Mouse (Mus musculus): ENCODE results near the gene Jchain. TPM values are rescaled to one million over a fixed set of nuclear protein-coding genes. Genes with fewer than 3 reads are reported as not detected.
A peak's percentile ranks its signal among the peaks of the same experiment; 100 is the strongest.

The Jchain gene
- polyA plus RNA-seq, 1 experiment, result 79.5 TPM

DNA sequence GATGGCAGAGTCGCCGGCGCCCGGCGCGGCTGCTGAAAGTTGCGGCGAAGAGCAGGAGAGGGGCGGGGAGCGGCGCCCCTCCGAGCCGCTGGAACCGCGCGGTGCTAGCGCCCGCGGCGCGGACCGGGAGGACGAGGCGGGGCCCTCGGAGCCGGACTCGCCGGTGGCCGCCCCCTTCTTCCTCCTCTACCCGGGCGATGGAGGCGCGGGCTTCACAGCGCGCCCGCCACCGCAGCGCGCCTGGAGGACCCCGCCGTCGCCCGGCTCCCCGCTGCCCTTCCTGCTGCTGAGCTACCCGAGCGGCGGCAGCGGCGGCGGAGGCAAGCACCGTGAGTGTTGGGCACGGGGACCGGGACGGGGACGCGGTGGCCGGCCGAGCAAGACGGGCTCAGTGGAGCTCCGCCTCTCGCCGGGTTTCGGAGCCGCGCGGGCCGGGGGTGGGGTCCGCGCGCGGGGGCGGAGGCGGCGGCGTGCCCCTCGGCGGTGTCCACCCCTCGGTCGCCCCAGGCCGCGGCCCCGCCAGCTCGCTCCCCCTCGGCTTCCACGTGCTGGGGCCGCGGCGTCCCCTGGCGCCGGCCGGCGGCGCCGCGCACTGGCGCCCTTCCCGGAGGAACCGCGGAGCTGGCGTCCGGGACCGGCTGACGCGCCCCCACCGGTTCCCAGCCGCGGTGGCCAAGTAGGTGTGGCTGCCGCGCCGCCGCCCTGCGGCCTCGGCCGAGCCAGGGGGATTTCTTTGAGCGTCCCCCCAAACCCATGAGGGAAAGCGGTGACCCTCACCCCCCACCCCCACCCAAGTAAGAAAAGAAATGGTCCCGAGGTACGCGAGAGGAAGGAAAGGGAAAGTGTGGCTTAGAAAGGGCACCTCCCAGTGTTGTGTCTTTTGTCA, 37.7 kb upstream of the Jchain start:
- Histone ChIP-seq H3K27me3 (ENCODE audit: control insufficient read depth, insufficient read depth, low read length) (no peaks in the 10 kb centered on the region), H3K27ac (ENCODE audit: control insufficient read depth, insufficient read depth, low read length) (no peak overlapping the region; the same call in 1 of the 2 replicates), H3K36me3 (ENCODE audit: control insufficient read depth, insufficient read depth, low read length) (no peaks in the 10 kb centered on the region), H3K4me1 (replicated peaks; ENCODE audit: control insufficient read depth, insufficient read depth, low read length) (peaks cover 4% of the 10 kb centered on the region; the same call in 1 of the 2 replicates), H3K4me3 (ENCODE audit: control insufficient read depth, insufficient read depth, low read length) (peak overlapping the region; percentile 80)
- WGBS, result 1% methylated on average over 114 of the region's 119 CpGs
- peak; percentile 48 for DNase-seq
- no peak; the same call in 1 of the 2 replicates for TF ChIP-seq POLR2A (IDR thresholded peaks at IDR 0.05; ENCODE audit: control insufficient read depth, extremely low read depth, insufficient read depth, low read length, poor library complexity)
- TF ChIP-seq CTCF (IDR thresholded peaks at IDR 0.05; ENCODE audit: borderline replicate concordance, control insufficient read depth, extremely low read depth, insufficient read depth, low read length, poor library complexity), result no peak

DNA sequence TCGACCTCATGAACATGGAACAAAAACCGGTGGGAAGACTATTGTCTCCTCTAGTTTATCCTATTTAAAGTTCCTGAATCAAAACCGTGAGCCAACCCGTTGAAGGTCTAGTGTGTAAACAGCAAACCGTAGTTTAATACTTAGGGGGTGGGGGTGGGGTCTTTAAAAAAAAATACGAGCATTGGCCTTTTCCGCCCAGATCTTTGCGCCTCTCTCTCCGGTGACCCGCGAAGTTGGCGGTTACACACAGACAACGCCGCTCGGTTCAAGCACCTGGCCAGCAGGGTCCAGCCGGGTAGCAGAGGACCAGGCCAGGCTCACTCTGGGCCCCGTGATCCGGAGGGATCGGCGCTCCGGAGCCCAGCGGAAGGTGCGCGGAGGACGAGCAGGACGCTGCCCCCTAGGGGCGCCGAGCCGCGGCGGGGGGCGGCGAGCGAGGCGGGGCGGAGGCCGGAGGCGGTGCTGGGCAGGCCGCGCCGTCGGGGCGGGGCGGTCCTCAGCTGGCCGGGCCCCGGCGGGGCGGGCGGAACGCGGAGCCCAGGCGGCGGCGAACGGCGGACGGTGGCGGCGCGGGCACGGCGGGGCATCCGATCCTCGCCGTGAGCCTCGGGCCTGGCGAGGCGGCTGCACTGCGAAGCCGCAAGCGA, 36.9 kb upstream of the Jchain start, which contains the start of gene Rufy3:
Gene Rufy3 (plus strand): TSS at position 540 of the 647 bp plus-strand sequence.
- peaks cover 4% of the 10 kb centered on the region; the same call in 1 of the 2 replicates for H3K4me1 ChIP-seq (replicated peaks; ENCODE audit: control insufficient read depth, insufficient read depth, low read length)
- DNase-seq, result peak; percentile 85
- H3K36me3 ChIP-seq (ENCODE audit: control insufficient read depth, insufficient read depth, low read length), result no peaks in the 10 kb centered on the region
- peak within 1 kb of the TSS; percentile 23; the same call in 1 of the 2 replicates for H3K27ac ChIP-seq (ENCODE audit: control insufficient read depth, insufficient read depth, low read length)
- 3% methylated on average over 70 of the region's 71 CpGs for WGBS
- H3K27me3 ChIP-seq (ENCODE audit: control insufficient read depth, insufficient read depth, low read length), result no peaks in the 10 kb centered on the region
- 0 out of 2 replicates have a peak, but pooled peaks have one; percentile 23 for TF ChIP-seq POLR2A (IDR thresholded peaks at IDR 0.05; ENCODE audit: control insufficient read depth, extremely low read depth, insufficient read depth, low read length, poor library complexity)
- TF ChIP-seq CTCF (IDR thresholded peaks at IDR 0.05; ENCODE audit: borderline replicate concordance, control insufficient read depth, extremely low read depth, insufficient read depth, low read length, poor library complexity), result peak; percentile 82; the same call in 1 of the 2 replicates
- peak within 1 kb of the TSS; percentile 80 for H3K4me3 ChIP-seq (ENCODE audit: control insufficient read depth, insufficient read depth, low read length)

DNA sequence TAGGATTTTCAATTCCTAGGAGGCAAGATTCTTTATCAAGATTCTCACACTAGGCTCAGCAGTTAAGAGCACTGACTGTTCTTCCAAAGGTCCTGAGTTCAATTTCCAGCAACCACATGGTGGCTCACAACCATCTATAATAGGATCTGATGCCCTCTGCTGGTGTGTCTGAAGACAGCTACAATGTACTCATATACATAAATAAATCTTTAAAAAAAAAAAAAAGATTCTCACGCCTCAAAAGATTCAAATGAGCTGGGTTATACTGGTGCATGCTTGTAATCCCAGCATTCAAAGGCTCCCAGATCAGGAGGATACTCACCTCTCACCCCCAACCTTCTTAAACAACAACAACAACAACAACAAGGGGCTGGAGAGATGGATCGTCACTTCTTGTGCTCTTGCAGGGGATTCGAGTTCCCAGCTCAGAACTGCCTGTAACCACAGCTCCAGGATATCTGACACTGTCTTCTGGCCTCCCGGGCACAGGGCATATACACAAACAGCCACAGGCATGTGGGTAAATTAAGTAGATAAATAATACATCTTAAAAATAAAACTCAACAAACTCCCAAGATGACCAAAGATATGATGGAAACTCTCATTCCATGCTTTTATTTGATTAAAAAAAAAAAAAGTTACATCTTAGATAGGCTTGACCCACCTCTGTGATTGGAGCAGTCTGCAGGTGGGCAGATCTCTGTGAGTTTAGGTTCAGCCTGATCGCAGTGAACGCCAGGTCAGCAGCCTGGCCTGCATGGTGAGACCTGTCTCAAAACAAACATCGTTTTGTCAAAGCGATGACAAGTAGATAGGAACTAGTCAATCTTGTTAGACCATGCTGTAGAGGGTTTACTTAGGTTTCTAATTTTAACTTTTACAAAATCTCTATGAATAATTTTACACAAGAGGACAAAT, 35.4 kb upstream of the Jchain start:
- TF ChIP-seq POLR2A (IDR thresholded peaks at IDR 0.05; ENCODE audit: control insufficient read depth, extremely low read depth, insufficient read depth, low read length, poor library complexity), result no peak
- TF ChIP-seq CTCF (IDR thresholded peaks at IDR 0.05; ENCODE audit: borderline replicate concordance, control insufficient read depth, extremely low read depth, insufficient read depth, low read length, poor library complexity), result no peak
- Histone ChIP-seq H3K4me3 (ENCODE audit: control insufficient read depth, insufficient read depth, low read length) (no peak overlapping the region), H3K36me3 (ENCODE audit: control insufficient read depth, insufficient read depth, low read length) (no peaks in the 10 kb centered on the region), H3K27ac (ENCODE audit: control insufficient read depth, insufficient read depth, low read length) (no peak overlapping the region), H3K27me3 (ENCODE audit: control insufficient read depth, insufficient read depth, low read length) (no peaks in the 10 kb centered on the region), H3K4me1 (replicated peaks; ENCODE audit: control insufficient read depth, insufficient read depth, low read length) (peaks cover 4% of the 10 kb centered on the region; the same call in 1 of the 2 replicates)
- 87% methylated on average over 8 of the region's 8 CpGs for WGBS
- DNase-seq, result no peak

DNA sequence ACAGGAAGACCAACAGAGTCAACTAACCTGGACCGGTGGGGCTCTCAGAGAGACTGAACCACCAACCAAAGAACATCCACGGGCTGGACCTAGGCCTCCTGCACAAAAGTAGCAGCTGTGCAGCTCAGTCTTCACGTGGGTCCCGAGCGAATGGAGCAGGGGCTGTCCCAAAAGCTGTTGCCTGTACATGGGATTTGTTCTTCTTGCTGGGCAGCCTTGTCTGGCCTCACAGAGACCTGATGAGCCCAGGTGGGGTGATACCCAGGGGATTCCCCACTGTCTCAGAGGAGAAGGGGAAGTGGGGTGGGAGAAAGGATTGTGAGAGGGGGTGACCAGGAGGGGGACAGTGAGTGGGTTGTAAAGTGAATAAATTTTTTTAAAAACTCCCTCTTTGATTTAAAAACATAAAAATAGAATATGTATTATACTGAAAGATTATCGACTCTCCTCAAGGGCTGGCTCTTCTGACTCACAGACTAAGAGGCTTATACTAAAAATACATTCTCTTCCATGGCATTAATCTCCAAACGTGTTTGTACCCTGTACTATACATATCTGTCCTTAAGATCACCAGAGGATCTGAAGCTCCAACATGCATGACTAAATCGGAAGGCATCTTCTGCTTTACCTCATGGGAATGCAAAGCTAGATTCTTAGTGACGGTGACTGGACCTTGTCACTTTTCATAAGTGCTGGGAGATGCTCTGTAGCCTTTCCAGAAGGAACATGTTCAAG, 33.6 kb upstream of the Jchain start:
- Histone ChIP-seq H3K4me1 (replicated peaks; ENCODE audit: control insufficient read depth, insufficient read depth, low read length) (peaks cover 3% of the 10 kb centered on the region; the same call in 1 of the 2 replicates), H3K27ac (ENCODE audit: control insufficient read depth, insufficient read depth, low read length) (no peak overlapping the region), H3K27me3 (ENCODE audit: control insufficient read depth, insufficient read depth, low read length) (no peaks in the 10 kb centered on the region), H3K4me3 (ENCODE audit: control insufficient read depth, insufficient read depth, low read length) (no peak overlapping the region), H3K36me3 (ENCODE audit: control insufficient read depth, insufficient read depth, low read length) (no peaks in the 10 kb centered on the region)
- TF ChIP-seq POLR2A (IDR thresholded peaks at IDR 0.05; ENCODE audit: control insufficient read depth, extremely low read depth, insufficient read depth, low read length, poor library complexity) (no peak), CTCF (IDR thresholded peaks at IDR 0.05; ENCODE audit: borderline replicate concordance, control insufficient read depth, extremely low read depth, insufficient read depth, low read length, poor library complexity) (no peak)
- 88% methylated on average over 9 of the region's 9 CpGs for WGBS
- DNase-seq, result no peak

DNA sequence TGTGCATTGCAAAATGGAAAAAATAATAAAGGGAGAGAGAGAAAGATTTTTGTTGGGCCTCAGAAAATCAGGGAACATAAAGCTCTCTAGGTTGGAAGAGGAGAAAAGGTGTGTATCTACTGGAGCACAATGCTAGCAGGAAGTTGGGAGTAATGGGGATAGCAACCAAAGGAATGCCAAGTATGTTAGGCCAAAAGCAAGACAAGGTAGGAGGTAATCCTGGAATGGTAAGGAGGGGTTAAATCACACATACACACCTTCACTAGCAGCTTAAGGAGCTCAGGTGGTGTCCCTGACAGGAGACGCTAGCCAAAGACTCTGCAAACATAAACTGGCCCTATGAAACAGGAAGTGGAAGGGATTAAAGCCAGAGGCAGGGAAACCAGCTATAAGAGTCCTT, 31.3 kb upstream of the Jchain start:
- DNase-seq, result no peak

More for the DNA sequence above, 31.3 kb upstream of the Jchain start:
- no peak for TF ChIP-seq POLR2A (IDR thresholded peaks at IDR 0.05; ENCODE audit: control insufficient read depth, extremely low read depth, insufficient read depth, low read length, poor library complexity)
- TF ChIP-seq CTCF (IDR thresholded peaks at IDR 0.05; ENCODE audit: borderline replicate concordance, control insufficient read depth, extremely low read depth, insufficient read depth, low read length, poor library complexity), result no peak
- no peak overlapping the region for H3K4me3 ChIP-seq (ENCODE audit: control insufficient read depth, insufficient read depth, low read length)
- 60% methylated on average over 1 of the region's 1 CpGs for WGBS
- H3K36me3 ChIP-seq (ENCODE audit: control insufficient read depth, insufficient read depth, low read length), result no peaks in the 10 kb centered on the region
- peaks cover 12% of the 10 kb centered on the region for H3K4me1 ChIP-seq (replicated peaks; ENCODE audit: control insufficient read depth, insufficient read depth, low read length)
- H3K27me3 ChIP-seq (ENCODE audit: control insufficient read depth, insufficient read depth, low read length), result no peaks in the 10 kb centered on the region
- H3K27ac ChIP-seq (ENCODE audit: control insufficient read depth, insufficient read depth, low read length), result no peak overlapping the region

Data from thymus, adult 2 months (tissue).